Mouse (Mus musculus) liver, adult 2 months (tissue): Measurements from ENCODE around the gene Gp1bb. TPM values are rescaled to one million over a fixed set of nuclear protein-coding genes. Genes with fewer than 3 reads are reported as not detected.

Experiments
- DNase-seq: peaks from one replicate; pipeline ENCODE4 v3.0.0-alpha.2; 2011; ENCODE audit warnings: low read depth, low spot score; ENCODE audit errors: extremely low read depth
- H3K27ac ChIP-seq: fragments of 200-500 bp; replicated peaks from 2 replicates; pipeline ENCODE4 v1.5.1; 2012; ENCODE audit warnings: low read depth, mild to moderate bottlenecking, control low read depth, inconsistent platforms, low read length; ENCODE audit not compliant: insufficient read depth
- H3K27me3 ChIP-seq: fragments of 200-500 bp; 2 replicates; pipeline ENCODE4 v1.6.1; 2012; ENCODE audit warnings: mild to moderate bottlenecking, moderate library complexity, low read length, inconsistent platforms; ENCODE audit not compliant: control insufficient read depth, insufficient read depth
- H3K36me3 ChIP-seq: fragments of 200-500 bp; 2 replicates; pipeline ENCODE4 v1.6.1; 2012; ENCODE audit warnings: low read length, inconsistent platforms; ENCODE audit not compliant: control insufficient read depth, insufficient read depth
- H3K4me1 ChIP-seq: fragments of 200-500 bp; 2 replicates; pipeline ENCODE4 v1.6.1; 2011; ENCODE audit warnings: low read length; ENCODE audit not compliant: control insufficient read depth, insufficient read depth
- H3K4me3 ChIP-seq: fragments of 200-500 bp; 2 replicates; pipeline ENCODE4 v1.5.1; 2011; ENCODE audit warnings: low read depth, mild to moderate bottlenecking, control low read depth, low read length, moderate library complexity; ENCODE audit not compliant: insufficient read depth
- H3K79me2 ChIP-seq: fragments of 200-500 bp; 2 replicates; pipeline ENCODE4 v1.6.1; 2012; ENCODE audit warnings: inconsistent platforms, mild to moderate bottlenecking, low read length, moderate library complexity; ENCODE audit not compliant: control insufficient read depth, insufficient read depth
- H3K9ac ChIP-seq: fragments of 200-500 bp; 2 replicates; pipeline ENCODE4 v1.6.1; 2012; ENCODE audit warnings: low read depth, mild to moderate bottlenecking, control low read depth, inconsistent platforms, low read length
- CTCF ChIP-seq: fragments of 200-500 bp; IDR thresholded peaks from 2 replicates; pipeline ENCODE4 v1.5.1; 2011; ENCODE audit warnings: low read depth, low read length, control low read depth
- POLR2A ChIP-seq: fragments of 200-500 bp; IDR thresholded peaks from 2 replicates; pipeline ENCODE4 v1.6.1; 2011; ENCODE audit warnings: low read length, control low read depth; ENCODE audit not compliant: insufficient read depth; ENCODE audit errors: extremely low read depth
- WGBS: fragments of 180-500 bp; shearing (Covaris S2); methylation state at CpG from one replicate; pipeline ENCODE4 v1.1.7; 2018; 5-methylcytosine and 5-hydroxymethylcytosine counted together
- polyA plus RNA-seq: library from polyadenylated mRNA; depleted of rRNA; stranded (reverse); fragments of >200 nt; gene quantifications from 2 replicates; pipeline ENCODE4 v1.2.3, GENCODE M21; 2012
- total RNA-seq: library from RNA; depleted of rRNA; stranded (reverse); fragments of >200 nt; gene quantifications from 2 replicates; pipeline ENCODE4 v1.2.3, GENCODE M21; 2014

The Gp1bb gene
- total and polyA plus RNA-seq, 2 experiments, result not detected

GRCm38 (mm10) chr16:18645329-18645728, 23.1 kb upstream of the Gp1bb start:
- H3K4me1 ChIP-seq, result no peaks in the 10 kb centered on the region
- DNase-seq, result no peak
- H3K27ac ChIP-seq, result no peak overlapping the region
- no peaks in the 10 kb centered on the region for H3K27me3 ChIP-seq
- H3K9ac ChIP-seq, result no peak overlapping the region
- no peaks in the 10 kb centered on the region for H3K36me3 ChIP-seq
- no peak overlapping the region for H3K4me3 ChIP-seq
- 76% methylated on average over 6 of the region's 6 CpGs for WGBS
- H3K79me2 ChIP-seq, result no peaks in the 10 kb centered on the region
- no peak for TF ChIP-seq POLR2A
- no peak for TF ChIP-seq CTCF

DNA sequence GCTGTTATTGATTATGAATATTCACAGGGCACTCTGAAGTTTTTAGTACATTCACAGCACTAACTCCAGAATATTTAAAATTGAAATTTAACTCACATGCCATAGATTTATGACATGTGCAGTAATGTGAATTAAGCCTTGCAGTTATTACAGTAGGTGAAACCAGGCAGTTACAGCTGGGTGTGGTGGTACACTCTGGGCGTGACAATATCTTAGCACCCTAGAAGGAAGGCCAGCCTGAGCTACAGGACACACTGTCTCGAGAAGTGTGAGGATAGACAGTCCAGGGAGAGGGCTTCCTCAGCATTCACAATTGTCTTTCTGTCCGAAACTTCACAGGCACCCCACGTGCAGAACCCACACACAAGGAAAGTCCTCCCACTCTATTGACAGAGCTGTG, 22.3 kb upstream of the Gp1bb start:
- H3K79me2 ChIP-seq, result no peaks in the 10 kb centered on the region
- no peak overlapping the region for H3K4me3 ChIP-seq
- no peaks in the 10 kb centered on the region for H3K4me1 ChIP-seq
- no peaks in the 10 kb centered on the region for H3K36me3 ChIP-seq
- DNase-seq, result no peak
- no peak for TF ChIP-seq POLR2A
- TF ChIP-seq CTCF, result no peak
- 77% methylated on average over 4 of the region's 4 CpGs for WGBS
- no peaks in the 10 kb centered on the region for H3K27me3 ChIP-seq
- no peak overlapping the region for H3K9ac ChIP-seq
- no peak overlapping the region for H3K27ac ChIP-seq

GRCm38 (mm10) chr16:18643406-18643998, 21.3 kb upstream of the Gp1bb start:
- Histone ChIP-seq H3K36me3 (no peaks in the 10 kb centered on the region), H3K79me2 (no peaks in the 10 kb centered on the region), H3K9ac (no peak overlapping the region), H3K27ac (no peak overlapping the region), H3K27me3 (no peaks in the 10 kb centered on the region), H3K4me3 (no peak overlapping the region), H3K4me1 (no peaks in the 10 kb centered on the region)
- TF ChIP-seq POLR2A (no peak), CTCF (no peak)
- WGBS, result 75% methylated on average over 11 of the region's 11 CpGs
- DNase-seq, result no peak

DNA sequence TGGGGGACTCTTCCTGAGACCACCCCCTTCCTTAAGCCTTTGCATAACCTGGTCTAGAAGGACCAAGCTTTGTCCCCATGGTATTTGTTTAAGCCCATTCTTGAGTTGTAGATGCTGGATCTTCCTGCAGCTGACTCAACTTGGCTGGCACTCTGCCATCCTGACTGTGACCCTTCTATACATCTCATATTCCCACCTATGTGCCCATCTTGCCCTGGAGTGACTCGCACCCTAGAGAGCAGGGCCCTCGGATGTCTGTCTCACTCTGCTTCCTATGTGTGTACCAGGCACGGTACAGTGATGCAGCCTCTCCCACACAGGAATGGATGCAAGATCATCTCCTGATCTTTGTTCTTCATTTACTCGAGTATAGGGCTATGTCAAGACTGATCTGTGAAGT, 20.7 kb upstream of the Gp1bb start:
- Histone ChIP-seq H3K4me1 (no peaks in the 10 kb centered on the region), H3K27ac (no peak overlapping the region), H3K36me3 (no peaks in the 10 kb centered on the region), H3K9ac (no peak overlapping the region), H3K27me3 (no peaks in the 10 kb centered on the region), H3K4me3 (no peak overlapping the region), H3K79me2 (no peaks in the 10 kb centered on the region)
- WGBS, result 79% methylated on average over 4 of the region's 4 CpGs
- DNase-seq, result no peak
- TF ChIP-seq POLR2A (no peak), CTCF (no peak)

- 58% methylated on average over 7 of the region's 7 CpGs for WGBS
- no peaks in the 10 kb centered on the region for H3K4me1 ChIP-seq
These were observed 20.1 kb upstream of the Gp1bb start for GRCm38 (mm10) chr16:18642291-18642690.

GRCm38 (mm10) chr16:18639382-18639929, 17.3 kb upstream of the Gp1bb start:
- DNase-seq, result no peak
- 66% methylated on average over 1 of the region's 1 CpGs for WGBS
- H3K4me1 ChIP-seq, result no peaks in the 10 kb centered on the region
- no peak overlapping the region for H3K9ac ChIP-seq
- TF ChIP-seq CTCF (no peak), POLR2A (no peak)
- no peak overlapping the region for H3K27ac ChIP-seq
- no peaks in the 10 kb centered on the region for H3K79me2 ChIP-seq
- no peak overlapping the region for H3K4me3 ChIP-seq
- H3K27me3 ChIP-seq, result no peaks in the 10 kb centered on the region
- no peaks in the 10 kb centered on the region for H3K36me3 ChIP-seq

More at GRCm38 (mm10) chr16:18642291-18642690, 20.1 kb upstream of the Gp1bb start:
- Histone ChIP-seq H3K4me3 (no peak overlapping the region), H3K27me3 (no peaks in the 10 kb centered on the region), H3K79me2 (no peaks in the 10 kb centered on the region), H3K36me3 (no peaks in the 10 kb centered on the region), H3K27ac (no peak overlapping the region), H3K9ac (no peak overlapping the region)
- DNase-seq, result no peak
- TF ChIP-seq CTCF (no peak), POLR2A (no peak)
